Mouse (Mus musculus) thymus, postnatal 0 days (tissue): ENCODE data around the gene Papolg. TPM values are rescaled to one million over a fixed set of nuclear protein-coding genes. Genes with fewer than 3 reads are reported as not detected.
"Not testable (repeated sequence)": the region's sequence is repeated elsewhere in the genome, so short reads cannot be mapped to it uniquely, and the experiment has no call there.

Experiments used
- DNase-seq: peaks from one replicate; pipeline ENCODE4 v3.0.0-alpha.2; 2015; ENCODE audit warnings: low spot score
- polyA plus RNA-seq: library from polyadenylated mRNA; unstranded; fragments of >200 nt; fragmentation: Nextera tagmentation; extraction: Ambion mirVana; gene quantifications from 2 replicates; pipeline ENCODE4 v1.2.1, GENCODE M21; 2015

Gene Papolg
- polyA plus RNA-seq = 17.1 and 19.0 TPM in 2 replicates

DNA sequence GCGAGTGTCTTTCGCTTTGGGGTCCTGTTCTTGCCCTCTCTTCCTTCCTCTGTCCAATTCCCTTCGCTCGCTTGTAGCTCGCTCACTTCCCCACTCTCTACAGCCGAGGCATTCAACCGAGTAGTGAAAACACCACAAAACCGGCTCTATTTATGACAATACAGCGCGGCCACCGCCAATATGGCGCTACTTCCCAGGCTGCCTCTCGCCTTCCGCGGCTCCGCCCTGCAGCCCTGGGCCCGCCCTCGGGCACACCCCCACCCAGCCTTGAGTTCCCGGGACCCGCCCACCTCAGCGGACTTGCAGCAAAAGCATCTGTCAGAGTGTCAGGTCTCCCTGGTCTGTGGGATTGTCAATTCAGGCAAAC lies at the start of gene Papolg:
Gene Papolg (minus strand): TSS at position 194 of the 367 bp plus-strand sequence.
- peak; percentile 92 for DNase-seq

DNA sequence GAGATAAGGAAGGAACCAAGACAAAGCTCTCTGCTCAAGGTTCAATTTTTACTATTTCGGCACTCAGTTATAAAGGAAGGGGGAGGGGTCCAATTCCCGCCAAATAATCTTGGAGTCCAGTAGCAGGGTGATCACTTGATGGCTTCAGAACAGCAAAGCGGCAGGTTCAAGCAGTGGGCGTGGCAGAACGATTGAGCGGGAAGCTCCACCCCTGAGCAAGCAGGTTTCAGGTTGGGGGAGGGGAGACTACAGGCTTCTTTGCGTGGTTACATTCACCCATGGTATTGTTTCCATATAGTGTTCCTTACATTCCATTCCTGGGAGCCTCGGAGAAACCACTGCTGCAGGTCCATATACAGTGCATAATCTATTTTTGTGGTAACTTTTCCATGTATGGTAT lies 33.1 kb upstream of the Papolg start:
- not testable (repeated sequence) for DNase-seq

DNA sequence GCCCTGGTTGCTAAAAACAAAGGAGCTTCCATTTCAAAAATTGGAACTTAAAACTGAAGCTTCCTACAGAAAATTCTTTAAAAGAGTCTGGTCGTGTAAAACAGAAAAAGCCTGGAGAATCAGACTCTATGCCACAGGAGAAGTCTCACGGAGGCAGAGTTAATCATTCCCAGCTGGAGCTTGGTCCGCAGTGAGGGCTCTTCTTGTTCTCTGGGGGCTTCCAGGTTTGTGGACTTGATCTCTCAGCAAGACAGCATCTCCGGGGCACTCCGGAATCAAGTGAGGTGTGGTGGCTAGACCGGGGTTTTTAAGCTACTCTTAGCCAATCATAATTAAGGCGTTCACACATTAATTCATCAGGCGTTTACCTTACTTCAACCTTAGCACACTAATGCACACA lies 32.6 kb upstream of the Papolg start:
- DNase-seq = no peak

DNA sequence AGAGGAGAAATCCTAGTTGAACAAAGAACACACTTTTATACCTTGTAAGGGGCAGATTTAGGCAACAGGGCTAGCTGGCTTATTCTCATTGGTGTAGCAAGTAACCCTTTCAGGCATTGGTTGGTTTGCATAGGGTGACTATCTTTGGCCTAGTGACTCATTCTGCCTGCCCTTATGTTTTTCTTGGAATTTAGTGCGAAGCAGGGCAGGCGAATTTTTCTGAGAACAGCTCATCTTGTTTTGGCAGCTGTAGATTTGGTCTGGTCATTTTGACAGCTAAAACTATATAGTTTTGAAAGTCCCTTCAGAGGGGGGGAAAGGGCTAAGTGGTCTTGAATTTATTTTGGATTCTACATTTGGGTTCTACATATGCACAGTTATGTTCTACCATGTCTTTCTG lies 18.8 kb upstream of the Papolg start:
- not testable (repeated sequence) for DNase-seq

DNA sequence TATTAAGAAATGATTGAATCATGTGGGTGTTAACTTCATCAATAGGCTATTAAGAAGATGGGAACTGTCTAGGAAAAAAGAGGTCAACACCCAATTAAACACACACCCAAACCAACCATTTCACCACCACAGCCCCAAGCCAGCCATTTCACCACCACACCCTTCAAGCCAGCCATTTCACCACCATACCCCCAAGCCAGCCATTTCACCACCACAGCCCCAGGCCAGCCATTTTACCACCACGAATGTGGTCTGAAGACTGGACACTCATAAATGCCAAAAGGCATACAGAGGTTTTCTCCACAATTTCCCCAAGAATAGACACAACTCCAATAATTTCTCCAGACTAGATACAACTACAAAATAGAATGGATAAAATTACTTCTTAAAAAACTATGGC lies 8.9 kb upstream of the Papolg start:
- no peak for DNase-seq

DNA sequence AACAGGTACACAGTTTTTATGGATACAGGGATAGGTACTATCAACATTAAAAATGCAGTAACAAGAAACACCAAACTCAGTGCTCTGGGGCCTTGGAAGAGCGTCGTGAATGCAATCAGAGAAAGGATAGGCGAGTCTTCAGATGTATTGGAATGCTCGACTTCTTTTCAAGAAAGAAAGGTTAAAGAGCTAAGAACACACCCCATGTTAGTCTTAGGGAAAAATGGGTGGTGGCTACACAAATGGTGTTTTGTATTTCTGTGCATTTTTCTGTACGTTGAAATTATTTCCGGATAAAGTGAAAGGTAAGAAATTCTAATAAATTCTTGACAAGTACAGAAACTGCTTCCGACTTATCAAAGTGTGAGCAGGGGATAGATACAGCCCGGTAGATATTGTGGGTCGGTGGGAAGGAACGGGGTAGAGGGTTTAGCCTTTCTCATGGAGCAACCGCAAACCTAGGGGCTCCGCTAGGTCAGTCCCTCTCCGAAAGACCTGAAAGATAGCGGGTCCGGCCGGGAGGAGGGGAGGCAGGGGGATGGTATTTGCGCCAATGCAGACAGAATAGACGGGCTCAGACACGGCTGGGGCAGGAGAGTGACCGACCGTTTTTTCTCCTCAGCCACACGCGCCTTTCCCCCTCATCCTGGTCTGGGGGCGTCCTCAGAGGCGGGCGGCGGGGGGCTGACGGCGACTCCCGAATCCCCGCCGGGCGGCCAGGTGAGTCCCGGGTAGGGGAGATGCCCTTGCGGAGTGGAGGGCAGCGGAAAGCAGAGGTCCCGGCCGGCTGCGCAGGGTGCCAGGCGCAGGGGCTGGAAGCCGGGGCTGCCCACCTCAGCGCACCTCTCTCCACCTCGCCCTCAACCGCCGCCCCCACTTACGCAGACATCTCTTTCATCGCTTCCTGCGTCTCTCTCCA lies 653 bp downstream of the Papolg start:
- DNase-seq = peak; percentile 6

DNA sequence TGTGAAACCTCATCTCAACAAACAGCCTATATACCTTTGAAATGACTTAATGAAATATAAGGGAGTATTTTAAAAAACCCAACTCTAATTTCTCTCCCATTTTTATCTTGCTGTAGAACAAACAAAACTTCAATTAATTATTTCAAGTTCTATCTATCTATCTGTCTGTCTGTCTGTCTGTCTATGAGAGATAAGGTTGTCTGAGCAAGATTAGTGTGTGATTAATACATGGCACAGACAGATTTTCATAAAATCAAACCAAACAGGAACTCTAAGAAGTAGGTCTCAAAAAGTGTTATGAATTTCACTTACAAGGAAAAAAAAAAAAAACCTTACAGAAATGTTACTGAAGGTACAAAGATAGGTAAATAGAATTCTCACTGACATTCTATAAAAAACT lies 1.5 kb downstream of the Papolg start:
- DNase-seq = no peak

DNA sequence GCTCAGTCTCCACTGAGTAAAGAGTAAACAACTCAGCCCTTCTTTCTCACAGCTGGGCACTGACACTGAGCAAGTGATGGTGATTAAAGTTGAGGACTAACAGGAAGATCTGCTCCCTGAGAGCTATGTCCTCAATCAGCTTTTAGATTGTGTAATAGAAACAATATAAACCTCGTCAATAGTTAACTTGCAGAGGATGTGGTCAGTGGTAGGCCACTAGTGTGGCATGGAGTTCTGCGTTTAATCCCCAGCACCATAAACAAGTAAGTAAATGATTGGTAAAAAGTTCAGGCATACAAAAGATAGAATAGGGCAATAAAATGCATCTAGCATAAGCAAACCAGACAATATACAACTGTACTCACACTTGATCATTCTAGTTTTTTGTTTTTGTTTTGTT lies 30.7 kb downstream of the Papolg start:
- no peak for DNase-seq

DNA sequence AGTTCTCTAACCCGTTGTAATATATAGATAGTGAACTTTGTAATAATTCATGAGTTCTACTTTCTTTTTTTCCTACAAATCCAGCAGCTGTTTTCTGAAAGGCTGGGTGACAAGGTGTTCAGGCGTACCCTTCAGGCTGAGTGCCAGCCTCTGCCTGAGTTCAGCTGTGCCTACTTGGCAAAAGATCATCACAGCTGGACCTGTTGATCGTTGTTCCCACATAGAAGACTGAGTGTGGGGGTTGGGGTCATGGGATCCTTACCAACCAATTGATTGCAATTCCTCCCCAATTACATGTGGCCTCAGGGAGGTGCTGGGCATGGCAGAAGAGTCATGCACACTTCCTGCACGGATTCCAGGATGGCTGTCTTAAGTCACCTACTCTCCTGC lies 38.3 kb downstream of the Papolg start:
- no peak for DNase-seq

DNA sequence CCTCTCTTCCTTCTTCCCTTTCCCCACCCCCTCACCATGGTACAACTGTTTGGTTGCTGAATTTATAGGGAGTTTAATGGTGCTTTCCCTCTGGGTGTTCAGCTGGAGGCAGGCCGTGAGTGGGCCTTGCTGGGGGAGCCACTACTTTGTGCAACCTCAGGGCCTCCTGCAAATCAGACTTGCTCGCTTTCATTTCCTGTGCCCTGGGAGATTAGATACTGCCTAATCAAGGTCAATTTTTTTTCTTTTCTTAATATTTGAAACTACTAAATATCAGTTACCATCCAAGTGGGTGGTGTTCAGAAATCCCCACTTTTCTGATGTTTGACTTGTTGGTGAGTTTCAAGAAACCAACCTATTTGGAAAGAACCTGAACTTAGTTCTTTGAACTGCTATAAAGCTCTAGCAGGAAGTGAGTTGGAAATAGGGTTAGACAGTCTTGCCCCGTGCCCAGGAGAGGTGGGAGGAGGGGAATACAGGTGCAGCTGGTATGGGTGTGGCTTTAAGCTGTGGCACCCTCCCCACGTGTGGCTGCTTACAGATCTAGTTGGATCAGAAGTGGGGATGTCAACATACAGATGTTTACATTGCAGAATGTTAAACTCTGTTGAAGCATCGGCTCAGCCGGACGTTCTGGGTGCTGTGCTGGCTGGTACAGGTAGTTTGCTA lies 38.9 kb downstream of the Papolg start:
- peak; percentile 86 for DNase-seq

DNA sequence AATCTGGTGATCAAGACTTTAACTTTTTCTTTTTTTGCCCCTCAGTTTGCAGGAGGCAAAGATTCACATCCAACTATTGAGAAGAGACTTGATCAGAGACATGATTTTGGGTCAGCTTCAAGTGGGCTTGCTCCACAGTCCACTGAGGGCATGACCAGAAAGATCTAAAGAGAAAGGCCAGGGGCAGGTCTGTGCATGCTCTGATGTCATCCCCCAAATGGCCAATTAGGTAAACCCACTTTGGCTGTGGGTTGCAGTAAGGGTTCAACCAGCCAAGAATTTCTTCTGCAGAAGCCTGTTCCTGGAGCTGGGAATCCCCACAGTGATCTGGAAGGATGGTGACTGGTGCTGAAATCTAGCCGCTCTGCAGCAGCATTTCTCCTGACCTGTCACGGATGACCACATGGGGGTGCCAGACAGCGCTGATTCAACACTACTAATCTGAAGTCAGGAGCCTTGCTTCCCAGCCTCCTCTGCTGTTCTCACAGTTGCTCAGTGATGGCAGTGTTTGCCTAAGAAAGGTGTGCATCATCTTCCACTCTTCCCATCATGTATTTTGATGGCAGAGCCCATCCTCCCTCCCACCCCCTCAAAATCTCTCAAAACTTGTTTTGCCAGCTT lies 39.8 kb downstream of the Papolg start:
- peak; percentile 69 for DNase-seq

DNA sequence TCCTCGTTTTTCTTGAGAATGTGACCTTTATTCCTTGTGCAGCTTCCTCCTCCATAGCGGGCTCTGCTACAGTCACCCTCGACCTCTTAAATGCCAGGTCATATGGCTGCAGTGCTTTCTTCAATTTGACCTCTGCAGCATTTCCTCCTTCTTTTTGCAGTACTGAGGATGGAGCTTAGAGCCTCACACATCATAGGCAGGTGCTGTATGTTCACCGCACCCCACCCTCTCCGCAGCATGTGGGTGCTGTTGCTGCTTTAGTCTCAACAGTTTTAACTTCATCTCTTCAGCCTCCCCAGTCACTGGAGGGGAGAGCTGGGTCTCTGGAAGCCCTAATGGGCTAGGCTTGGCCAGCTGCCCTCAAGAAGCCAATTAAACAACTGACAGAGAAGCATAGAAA lies 41.7 kb downstream of the Papolg start:
- peak; percentile 30 for DNase-seq

DNA sequence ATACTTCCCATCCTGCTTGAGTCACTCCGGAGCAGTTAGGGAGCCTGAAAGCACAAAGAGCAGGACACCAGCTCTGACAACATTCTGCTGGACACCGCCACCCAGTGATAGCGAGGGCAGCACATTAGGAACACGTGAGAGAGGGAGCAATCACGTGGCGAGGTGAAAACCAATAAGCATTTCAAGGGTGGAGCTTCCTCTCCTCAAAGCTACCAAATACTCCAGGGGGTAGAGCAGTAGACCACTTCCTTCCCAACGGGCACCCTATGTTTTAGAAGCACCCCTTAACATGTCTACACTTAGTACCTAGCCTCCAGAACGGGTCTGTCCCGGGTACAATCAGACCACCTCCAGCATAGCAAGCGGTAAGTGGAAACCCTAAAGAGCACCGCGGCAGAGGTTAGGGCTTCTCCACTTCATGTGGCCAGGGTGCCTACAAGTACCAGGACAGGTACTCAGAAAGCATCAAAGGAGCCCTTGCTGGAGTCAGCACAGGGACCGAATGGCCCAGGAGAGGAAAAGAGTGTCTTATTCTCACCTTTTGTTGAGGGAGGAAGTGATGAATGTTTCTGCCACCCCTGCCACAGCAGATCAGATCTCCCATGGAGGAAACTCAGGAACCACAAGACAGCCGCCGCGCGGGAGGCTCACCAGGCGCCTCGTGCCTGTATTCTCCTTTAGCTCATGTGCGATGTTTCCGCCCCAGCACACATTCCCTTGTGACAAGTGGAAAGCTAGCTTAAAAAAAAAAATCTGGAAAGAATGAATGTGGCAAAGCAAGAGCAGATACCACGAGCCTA lies 48.8 kb downstream of the Papolg start:
- peak; percentile 87 for DNase-seq

DNA sequence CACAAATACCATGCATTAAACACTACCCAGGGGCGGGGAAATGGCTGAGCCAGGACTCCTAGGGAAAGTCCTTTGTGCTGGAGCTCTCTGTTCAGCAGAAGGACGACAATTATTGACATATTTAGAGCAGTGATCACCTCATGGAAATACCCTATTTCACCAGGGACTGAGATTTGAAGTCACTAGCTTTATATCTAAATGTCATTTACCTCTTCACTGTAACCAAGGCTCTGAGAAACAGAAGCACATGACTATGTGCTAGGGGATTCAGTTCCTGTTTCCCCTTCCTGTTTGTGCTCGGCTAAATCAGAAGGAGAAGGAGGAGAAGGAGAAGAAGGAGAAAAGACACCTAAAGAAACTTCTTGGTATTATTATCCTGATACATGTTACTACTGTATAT lies 71.8 kb downstream of the Papolg start:
- no peak for DNase-seq

DNA sequence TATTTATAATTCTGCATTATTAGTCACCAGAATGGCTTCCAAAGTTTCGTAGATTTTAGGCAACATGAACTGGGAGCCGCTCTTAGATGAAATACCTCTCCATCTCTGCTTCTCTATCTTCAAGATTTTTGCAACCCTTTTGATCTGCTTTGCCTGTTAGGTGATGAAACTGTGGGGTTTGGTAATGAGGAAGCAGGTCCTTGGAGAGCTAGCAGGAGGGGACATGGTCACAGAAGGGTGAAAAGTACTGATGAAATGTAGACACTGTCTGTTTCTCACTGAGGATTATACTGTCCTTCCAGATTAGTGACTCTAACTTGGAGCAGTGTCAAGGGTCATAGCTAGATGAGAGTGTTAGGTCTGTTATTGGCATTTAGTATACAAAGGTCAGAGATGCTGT lies 73.4 kb downstream of the Papolg start:
- DNase-seq = no peak

DNA sequence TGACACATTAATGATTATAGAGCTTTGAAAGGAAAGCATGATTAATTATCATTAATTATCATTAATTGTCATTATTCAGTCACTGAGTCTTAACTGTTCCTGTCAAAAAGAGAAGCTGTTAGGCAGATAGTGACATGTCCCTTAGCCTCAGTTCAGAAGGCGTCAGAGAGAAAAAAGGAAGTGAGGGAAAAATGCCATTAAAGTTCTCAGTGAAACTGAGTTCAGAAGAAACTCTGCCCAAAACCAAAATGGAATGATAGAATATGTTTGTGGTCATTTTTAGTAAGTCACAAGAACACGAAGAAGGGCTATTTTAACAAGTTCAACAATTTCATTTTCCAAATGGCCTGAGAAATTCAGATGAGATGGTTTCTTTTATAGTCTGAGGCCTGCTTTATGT lies 74.1 kb downstream of the Papolg start:
- no peak for DNase-seq

DNA sequence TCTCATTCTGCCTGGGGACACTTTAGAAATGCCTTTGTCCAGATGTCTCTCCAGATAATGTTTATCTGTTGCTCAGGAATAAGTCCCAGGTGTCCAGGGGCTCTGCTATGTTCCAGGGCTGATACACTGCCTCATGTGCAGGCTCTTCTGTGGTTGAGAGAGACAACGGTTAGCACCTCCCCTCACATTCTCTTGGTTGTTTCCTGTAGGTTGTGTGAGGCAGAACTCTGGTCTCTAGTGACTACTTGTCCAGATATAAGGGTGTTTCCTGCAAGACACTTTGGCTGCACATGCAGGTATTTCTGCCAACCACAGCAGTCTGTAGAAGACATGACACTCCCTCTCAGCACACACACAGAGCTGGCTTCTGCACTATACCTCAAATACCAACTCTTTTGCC lies 76.3 kb downstream of the Papolg start:
- peak; percentile 10 for DNase-seq
